Mouse (Mus musculus) gastrocnemius, postnatal 36 days (tissue): ENCODE measurements at regions not wholly inside any gene's neighbourhood (a gene's known extent, or its start where the extent isn't known, plus 50 kb on each side); places are given as distances from the start of the nearest gene placed in this dataset.

Source experiments
- DNase-seq, 2 experiments: peaks; one replicate each; pipeline ENCODE4 v3.0.0; 2022
- intact Hi-C: fragments of 180-260 bp; cut with DNase I; formaldehyde crosslinking; loops from one replicate; pipeline ENCODE4 v1.15.1; 2025

DNA sequence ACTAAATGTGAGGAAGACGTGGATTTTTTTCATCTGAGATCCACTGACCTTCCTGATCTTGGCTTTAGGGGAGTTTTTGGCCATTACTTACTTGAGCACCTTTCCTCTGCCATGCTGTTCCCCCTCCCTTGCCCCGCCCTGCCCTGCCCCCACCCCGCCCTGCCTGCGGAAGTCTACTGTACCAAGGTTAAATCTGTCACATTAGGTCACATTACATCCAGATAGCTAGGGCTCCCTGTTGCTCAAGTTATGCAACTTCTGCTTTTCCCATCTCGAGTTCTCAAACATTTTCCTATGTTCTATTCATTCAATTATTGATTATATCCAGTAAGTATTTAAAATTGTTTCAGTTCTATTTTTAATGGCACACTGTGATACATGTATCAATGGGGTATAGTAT, 144.7 kb upstream of the Cnot2 start:
- intact Hi-C loops, result no loop called here
- DNase-seq, result no peak

GRCm38 (mm10) chr10:116721986-116722385, 140.7 kb upstream of the Cnot2 start:
- DNase-seq, result no peak
- intact Hi-C loops, result no loop called here

- intact Hi-C loops, result no loop called here
- DNase-seq, result no peak
These were observed 138.3 kb upstream of the Cnot2 start for GRCm38 (mm10) chr10:116719616-116720015.

GRCm38 (mm10) chr10:116717961-116718360, 136.7 kb upstream of the Cnot2 start:
- intact Hi-C loops, result no loop called here
- DNase-seq, result no peak

DNA sequence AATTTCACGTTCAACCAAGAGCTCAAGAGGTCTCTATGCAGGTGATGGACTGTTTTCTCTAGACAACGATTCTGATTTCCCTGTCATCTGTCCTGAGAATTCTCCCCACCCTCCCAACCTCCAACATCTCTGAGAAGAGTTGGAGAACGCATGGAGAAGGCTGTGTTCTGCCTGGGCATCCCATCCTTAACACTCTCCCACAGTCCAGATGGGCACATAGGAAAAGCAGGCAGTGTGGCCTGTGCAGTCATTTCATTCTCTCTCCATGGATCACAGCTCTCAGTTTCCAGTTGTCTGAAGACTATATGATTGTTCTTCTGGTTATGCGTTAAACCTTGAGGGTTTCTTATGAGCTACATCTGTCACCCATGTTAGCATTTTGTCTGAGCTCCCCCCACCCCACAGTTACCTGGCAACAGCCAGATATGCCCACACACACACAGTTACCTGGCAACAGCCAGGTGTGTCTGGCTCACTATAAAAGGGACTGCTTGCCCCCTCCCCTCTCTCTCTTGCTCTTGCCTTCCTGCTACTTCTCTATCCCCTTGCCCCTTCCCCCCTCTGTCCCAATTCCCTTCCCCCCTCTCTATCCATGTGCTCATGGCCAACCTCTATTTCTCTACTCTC, 135.8 kb upstream of the Cnot2 start:
- intact Hi-C loops, result no loop called here
- DNase-seq, result no peak

- intact Hi-C loops, result no loop called here
- DNase-seq, result peak; percentile 75 to 85
These were observed 132.1 kb upstream of the Cnot2 start for GRCm38 (mm10) chr10:116713456-116713855.

DNA sequence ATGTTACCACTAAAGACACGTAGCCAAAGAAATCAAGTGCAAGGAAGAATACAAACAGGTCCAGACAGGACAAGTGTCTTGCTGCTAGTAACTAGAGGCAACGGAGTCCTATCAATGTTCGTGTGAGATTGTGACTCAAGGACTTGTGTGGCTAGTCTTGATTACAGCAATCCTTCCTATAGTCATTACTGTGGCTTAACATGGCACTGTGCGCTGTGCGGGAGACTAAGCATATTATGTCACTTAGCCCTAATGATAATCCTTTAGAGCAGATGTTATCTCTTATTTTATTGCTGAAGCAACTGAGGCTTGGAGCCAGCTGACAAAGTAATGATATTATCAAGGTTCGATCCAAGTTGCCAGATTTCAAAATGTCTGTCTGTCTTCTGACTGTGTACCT, 125.7 kb upstream of the Cnot2 start:
- intact Hi-C loops, result no loop called here

GRCm38 (mm10) chr10:116701281-116701680, 120.0 kb upstream of the Cnot2 start:
- intact Hi-C loops, result no loop called here

More for the DNA sequence above, 125.7 kb upstream of the Cnot2 start:
- DNase-seq, result no peak

DNA sequence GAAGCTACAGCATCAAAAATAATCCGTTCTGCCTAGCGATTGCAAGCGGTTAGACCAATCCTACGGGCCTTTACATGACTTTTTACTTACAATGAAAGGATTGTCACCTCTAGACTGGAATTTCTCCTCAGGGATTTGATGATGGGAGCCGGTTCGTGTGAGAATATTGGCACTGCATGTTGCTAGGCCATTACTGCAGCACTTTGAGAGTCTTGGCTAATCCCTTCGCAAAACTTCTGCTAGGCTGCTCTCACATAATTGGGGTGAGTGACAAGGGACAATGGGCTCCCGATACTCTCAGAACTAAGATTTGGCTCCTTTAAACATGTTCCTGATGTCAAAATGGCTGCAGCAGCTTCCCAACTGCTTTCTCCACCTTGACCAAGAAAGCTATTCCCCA, 118.4 kb upstream of the Cnot2 start:
- intact Hi-C loops, result no loop called here
- no peak for DNase-seq

More at GRCm38 (mm10) chr10:116701281-116701680, 120.0 kb upstream of the Cnot2 start:
- DNase-seq, result no peak

GRCm38 (mm10) chr10:116697628-116698316, 116.5 kb upstream of the Cnot2 start:
- intact Hi-C loops, result no loop called here
- no peak for DNase-seq

GRCm38 (mm10) chr10:116693816-116694215, 112.5 kb upstream of the Cnot2 start:
- intact Hi-C loops, result no loop called here
- DNase-seq, result no peak

DNA sequence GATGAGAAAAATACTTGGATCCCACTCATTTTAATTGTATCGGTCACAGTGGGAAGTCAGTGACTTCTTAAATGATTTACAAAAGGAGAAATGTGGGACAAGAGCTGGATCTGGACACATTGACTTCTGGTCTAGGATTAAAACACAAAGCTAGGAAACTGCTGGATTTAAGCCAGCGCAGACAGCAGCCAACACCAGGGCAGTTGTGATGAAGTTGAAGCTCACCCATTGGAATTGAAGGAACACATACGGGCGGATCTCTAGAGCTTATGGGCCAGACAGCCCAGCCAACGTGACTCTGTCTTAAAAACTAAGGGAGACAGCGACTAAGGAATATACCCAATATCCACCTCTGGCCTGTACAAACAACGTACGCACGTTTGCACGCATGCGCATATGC, 105.4 kb upstream of the Cnot2 start:
- intact Hi-C loops, result no loop called here
- no peak for DNase-seq

DNA sequence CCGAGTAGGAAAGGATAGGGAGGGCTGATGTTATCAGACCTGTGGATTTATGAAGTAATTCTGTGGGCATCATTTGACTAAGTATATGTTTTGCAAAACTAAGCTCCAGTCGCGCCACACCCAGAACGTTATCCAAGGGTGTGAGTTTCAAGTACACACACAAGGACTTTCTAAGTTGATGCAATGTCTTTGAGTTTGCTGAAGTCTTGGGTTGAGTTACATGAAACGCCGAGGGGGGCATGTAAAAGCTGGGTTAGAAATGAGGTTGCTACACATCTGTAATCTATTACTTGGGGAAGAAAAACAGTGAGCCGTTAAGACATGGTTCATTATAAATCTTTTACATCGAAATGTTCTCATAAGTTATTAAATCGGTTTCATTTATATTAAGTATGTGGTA, 102.1 kb upstream of the Cnot2 start:
- intact Hi-C loops, result no loop called here

DNA sequence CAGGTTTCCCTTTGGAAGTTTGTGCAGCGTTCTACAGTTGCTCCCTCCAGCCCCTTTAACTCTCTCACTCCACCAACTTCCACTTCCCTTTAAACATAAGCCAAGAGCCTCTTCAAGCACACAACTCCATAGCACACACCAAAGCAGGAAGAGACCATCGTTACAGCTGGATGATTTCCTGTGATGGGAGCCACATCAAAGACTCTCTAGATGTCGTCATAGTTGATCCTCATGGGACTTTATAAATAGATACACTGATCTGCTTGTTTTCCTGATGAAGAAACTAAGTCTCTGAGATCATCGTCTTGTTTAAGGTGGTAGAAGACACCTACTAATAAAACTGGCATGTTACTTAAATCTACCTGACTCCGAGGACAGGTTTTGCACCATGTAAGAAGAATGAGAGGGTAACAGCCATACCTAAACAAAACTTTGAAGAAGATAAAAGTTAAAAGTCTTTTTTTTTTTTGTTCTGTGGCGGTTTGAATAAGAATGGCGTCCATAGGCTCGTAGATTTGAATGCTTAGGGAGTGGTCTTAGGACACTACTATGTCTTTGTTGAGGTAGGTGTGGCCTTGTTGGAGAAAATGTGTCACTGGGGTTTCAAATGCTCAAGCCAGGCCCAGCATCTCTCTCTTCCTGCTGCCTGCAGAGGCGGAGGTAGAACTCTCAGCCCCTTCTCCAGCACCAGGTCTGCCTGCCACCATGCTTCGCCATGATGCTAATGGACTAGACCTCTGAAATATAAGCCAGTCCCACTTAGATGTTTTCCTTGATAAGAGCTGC, 97.8 kb upstream of the Cnot2 start:
- DNase-seq, result no peak
- intact Hi-C loops, result no loop called here

More for the DNA sequence above, 102.1 kb upstream of the Cnot2 start:
- no peak for DNase-seq

- intact Hi-C loops, result no loop called here
- DNase-seq, result no peak
These were observed 96.6 kb upstream of the Cnot2 start for GRCm38 (mm10) chr10:116677949-116678348.

DNA sequence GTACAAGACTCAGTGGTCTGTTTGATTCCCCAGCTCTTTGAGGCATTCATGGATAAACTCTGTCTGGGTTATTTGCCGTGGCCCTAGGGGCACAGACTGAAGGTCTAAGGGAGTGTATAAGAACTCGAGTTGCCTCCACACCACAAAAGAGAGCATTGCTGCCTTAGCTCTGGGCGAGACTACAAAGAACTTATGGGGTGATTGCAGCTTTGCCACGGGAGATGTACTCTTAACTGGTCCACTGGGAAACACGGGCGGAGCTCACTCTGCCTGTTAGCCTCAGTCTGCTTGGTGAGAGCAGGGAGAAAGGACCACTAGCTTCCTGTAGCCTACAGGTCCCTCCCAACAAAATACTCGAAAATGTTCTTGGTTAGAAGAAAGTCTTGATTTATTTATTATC, 93.9 kb upstream of the Cnot2 start:
- intact Hi-C loops, result no loop called here
- DNase-seq, result no peak

DNA sequence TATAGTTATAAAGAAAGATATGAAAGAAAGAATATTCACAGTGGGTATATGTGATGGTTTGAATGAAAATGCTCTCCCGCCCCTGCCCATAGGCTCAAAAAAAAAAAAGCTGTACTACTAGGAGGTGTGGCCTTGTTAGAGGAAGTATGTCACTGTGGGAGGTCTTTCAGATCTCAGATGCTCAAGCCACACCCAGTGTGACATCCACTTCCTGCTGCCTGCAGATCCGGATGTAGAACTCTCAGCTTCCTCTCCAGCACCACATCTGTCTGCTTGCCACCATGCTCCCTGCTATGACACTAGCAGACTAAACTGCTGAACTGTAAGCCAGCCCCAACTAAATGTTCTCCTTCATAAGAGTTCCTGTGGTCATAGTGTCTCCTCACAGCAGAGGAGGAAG, 93.0 kb upstream of the Cnot2 start:
- intact Hi-C loops, result no loop called here
- DNase-seq, result no peak

GRCm38 (mm10) chr10:116658162-116658962, 77.1 kb upstream of the Cnot2 start:
- no peak for DNase-seq

DNA sequence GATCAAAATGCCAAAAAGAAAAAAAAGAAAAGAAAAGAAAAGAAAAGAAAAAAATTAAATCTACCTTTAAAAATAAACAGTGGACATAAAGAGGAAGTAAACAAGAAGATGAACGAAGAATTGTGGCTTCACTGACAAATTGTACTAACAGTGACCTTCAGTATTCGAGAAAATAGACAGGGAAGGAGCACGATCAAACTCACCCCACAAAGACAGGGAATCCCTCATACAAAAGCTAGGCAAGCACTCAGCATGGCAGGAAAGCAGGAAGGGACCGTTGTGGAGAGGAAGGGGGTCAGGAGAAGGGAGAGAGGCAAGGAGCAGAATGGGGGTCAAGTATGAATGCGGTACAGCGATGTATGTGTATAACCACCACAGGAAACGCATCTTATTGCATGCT, 74.6 kb upstream of the Cnot2 start:
- DNase-seq, result no peak
- intact Hi-C loops, result no loop called here

More at GRCm38 (mm10) chr10:116658162-116658962, 77.1 kb upstream of the Cnot2 start:
- intact Hi-C loops, result no loop called here

GRCm38 (mm10) chr10:116655018-116655807, 73.9 kb upstream of the Cnot2 start:
- intact Hi-C loops, result no loop called here
- DNase-seq, result no peak
